Mouse (Mus musculus): ENCODE measurements at regions not wholly inside any gene's neighbourhood (a gene's known extent, or its start where the extent isn't known, plus 50 kb on each side); places are given as distances from the start of the nearest gene placed in this dataset.

DNA sequence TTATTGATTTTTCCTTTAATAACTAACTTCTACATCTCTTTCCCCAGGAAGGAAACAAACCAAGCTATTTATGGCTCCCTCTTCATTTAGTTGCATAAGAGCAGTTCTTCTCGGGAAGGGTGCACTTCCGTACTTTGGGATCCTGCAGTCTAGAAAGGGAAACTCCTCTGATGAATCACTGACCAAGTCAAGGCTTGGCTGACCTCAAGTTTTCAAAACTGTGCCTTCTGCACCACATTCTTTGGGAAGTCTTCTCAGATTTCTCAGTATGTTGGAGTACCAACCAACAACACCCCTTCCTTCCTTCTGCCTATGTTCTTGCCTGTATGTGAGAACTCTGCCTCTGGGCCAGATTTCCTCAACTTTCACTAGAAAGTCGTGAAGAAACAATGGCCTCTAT is 1452.6 kb downstream of the Gsdmc2 start:
- DNase-seq, result no peak

GRCm38 (mm10) chr15:62389431-62390105 is 1455.4 kb downstream of the Gsdmc2 start:
- no peak for DNase-seq

DNA sequence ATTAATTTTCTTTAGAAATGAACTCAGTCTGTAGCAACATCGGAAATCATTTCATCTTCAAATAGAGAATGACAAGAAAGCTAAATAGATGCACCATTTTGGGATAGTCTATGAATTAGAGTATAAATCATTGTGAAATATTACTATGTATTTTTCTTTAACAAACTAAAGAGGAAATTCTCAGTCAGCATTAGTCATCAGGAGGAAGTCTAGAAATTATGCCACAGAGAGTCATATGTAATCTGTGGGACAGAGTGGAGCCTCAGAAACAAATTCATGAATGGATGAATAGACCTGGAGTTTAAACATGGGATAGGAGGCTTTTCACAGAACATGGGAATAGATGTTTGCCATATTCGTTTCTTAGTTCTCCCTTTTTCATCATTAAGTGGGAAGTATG is 1459.4 kb upstream of the A1bg start:
- no peak for DNase-seq

DNA sequence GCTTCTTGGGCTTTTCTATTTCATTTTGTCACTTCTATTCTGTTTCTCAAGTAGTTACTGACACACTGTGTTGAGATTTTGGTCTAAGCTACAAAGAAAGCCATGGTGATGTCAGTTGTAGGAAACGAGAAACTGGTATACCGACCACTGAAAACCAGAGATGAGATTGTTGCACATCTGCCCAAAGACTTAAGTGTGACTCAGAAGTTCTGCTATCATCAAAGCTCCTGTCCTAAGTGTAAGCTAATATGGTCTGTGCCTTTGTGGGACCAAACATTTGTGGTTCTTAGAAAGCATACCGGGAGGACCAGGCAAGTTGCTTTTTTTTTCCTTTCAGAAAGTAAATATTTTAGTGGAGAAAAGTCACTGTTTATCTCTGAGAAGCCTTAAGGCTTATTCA is 1451.8 kb upstream of the A1bg start:
- no peak for DNase-seq

DNA sequence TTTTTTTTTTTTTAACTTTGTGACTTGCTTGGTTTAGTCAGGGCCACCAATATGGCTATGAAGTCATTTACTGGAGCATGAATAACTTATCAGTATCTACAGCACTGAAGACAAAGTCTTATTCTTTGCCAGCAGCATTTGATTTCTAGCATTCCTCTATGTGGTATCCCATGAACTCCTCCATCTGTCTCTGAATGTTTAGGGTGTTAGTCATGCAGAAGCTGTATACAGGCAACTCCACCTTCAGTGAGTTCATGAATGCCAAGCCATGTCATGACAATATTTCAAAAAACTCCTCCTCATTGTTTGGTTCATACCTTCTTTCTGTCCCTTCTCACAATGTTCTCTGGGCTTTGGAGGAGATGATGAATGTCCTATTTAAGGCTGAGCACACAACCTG is 1438.4 kb upstream of the A1bg start:
- DNase-seq, result no peak

DNA sequence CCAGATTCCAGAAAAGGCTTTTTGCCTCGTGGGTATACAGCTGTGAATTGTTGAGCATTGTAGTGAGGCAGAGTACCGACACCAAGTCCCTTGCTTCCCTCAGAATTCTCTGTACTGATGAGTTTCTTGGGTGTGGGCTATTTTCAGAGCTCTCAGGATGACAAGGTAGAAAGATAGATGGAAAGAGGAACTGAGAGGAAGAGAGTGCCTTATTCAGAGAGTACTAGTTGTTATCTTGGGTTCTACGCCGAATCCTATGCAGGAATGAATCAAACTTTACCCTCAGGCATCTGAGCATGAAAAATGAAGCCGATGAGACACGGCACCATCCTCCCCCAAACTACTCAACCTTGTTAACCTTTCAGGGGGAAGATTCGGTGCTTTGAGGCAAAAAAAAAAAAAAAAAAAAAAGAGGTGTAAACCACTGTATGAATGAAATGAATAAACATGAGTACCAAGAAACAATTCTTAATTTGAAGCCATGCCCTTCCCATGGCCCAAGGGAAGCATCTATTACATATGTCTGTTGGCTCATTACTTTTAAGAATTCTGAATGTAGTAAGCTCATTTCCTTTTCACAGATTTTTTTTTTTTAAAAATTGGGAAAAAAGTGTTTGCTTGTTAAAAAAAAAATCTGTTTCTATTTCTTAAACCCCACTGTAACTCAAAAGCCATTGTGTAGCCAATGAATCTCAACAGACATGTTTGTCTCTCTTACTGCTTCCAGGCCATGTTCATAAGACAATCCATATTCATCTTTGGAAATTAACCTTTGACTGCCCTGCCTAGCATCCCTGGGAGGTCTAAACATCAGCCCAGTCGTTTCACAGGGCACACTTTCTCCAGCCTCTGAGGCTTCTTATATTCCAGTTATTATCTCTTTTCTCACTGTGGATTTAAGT is 1435.8 kb upstream of the A1bg start:
- no peak for DNase-seq

GRCm38 (mm10) chr15:62353786-62354185 is 1431.0 kb upstream of the A1bg start:
- DNase-seq, result no peak

GRCm38 (mm10) chr15:62350862-62351757 is 1428.3 kb upstream of the A1bg start:
- no peak for DNase-seq

GRCm38 (mm10) chr15:62349981-62350380 is 1427.2 kb upstream of the A1bg start:
- no peak for DNase-seq

- DNase-seq, result no peak
These were observed 1426.1 kb upstream of the A1bg start for GRCm38 (mm10) chr15:62348956-62349355.

DNA sequence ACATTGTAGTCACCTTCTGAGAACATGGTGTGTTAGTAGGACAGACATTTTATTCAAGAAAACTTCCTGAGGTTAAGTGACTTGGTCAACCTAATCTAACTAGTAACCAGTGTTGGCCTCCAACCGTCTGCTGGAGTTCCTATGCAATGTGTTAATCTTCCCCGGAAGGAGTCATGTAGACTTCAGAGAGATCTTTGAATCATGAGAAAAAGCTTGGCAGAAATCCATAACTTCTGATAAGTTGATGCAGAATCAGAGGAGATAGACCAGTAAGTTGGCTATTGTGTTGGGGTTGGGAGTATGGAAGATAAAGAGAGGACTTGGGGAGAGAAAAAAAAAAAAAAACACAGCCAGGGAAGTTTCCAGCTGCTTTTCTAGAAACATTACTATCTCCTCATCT is 1424.9 kb upstream of the A1bg start:
- DNase-seq, result no peak

- no peak for DNase-seq
These were observed 1423.1 kb upstream of the A1bg start for GRCm38 (mm10) chr15:62345893-62346292.

DNA sequence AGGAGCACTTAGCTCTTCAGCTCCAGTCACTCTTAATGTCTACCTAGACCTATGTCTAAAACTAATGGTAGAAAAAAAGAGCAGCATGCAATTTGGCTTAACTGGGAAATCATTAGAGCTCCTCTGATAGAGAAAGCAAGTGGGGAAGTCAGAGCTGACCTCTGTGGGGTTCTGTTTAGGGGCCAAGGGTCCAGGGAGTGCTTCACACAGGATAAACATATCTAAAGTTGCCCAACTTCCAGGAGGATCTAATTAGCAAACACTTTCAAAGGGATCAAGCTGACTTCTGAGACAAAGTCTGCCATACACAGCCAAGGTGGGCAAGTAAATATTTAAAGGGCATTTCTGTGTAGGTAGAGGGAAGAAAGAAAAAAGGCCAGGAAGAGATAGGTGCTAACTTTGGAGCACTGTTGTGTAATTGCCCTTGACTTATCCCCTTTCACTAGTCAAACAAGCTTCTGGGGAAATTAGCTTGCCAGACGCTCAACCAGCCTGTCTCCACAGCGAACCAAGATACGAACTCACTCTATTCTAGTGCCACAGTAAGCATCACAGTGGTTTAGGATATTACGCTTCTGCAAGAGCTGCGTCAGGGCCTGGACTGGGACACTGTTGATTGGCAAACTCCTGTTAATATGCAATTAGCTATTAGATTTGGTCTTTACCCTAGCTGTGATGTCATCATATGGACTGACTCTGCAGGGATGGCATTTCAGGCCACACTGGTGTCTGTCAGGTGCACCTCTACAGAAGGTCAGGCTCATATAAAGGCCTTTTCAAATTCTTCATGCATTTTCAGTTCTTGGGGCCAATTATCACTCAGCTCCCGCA is 1413.9 kb upstream of the A1bg start:
- DNase-seq, result no peak

DNA sequence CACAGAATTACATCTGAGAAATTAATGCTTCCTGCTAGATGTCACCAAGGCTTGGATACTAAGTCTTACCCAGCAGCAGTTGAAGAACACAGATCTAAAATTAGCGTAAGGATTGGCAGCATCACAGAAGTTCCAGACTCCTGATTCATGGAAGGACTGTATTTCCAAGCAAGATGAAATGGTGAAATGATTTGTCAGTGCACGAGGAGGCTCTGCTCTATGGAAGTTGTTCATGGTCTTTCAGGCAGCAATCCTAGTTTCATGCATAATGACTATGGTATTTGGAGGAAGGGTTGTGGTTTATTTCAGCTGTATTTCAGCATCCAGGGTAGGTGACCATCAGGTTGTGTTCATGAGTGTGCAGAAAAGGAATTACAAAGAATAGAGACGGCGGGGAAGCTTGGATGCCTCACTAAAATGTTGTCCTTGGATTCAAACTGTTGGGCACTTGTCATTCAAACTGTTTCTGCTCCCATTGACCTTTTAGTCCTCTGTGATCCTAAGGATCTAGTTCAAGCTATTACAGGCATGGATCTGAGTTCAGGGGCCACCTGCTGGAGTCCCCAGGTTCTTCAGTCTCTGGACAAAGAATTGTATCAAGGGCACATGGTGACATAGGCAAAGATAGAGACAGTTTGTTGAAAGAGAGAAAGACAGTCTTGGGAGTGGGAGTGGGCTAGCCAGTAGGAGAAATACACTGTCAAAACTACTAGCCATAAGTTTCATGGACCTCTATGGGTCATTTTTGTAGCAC is 1411.6 kb upstream of the A1bg start:
- DNase-seq, result no peak

- no peak for DNase-seq
These were observed 1409.3 kb upstream of the A1bg start for GRCm38 (mm10) chr15:62332129-62332528.

DNA sequence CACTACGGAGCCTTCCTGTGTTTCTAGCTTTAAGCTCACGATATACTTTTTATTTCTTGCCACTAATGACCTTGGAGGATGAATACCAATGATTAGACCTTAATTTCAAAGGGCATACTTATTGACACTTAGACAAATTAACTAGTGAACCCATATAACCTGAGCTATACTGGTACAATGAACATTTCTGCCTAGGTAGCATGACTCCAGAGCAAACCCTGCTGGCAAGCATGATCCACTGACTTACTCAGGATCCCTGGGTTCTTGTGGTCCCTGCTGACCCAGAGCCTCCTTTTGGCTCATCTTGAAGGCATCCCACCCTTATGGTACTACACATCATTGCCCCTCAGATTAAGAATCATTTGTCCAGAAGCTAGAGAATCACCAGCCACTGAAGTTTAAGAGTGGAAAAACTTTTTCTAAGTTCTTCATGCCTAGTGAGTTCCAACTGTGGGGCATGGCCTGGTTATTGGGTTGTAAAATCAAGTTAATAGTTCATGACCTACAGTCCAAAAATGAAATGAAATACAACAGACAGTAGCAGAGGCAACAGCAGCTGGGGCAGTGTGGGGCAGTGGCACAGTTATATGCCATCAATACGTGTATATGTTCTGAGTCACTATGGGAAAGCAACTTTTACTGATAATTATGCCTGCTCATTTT is 1408.5 kb upstream of the A1bg start:
- DNase-seq, result no peak

GRCm38 (mm10) chr15:62328920-62329319 is 1406.1 kb upstream of the A1bg start:
- no peak for DNase-seq

DNA sequence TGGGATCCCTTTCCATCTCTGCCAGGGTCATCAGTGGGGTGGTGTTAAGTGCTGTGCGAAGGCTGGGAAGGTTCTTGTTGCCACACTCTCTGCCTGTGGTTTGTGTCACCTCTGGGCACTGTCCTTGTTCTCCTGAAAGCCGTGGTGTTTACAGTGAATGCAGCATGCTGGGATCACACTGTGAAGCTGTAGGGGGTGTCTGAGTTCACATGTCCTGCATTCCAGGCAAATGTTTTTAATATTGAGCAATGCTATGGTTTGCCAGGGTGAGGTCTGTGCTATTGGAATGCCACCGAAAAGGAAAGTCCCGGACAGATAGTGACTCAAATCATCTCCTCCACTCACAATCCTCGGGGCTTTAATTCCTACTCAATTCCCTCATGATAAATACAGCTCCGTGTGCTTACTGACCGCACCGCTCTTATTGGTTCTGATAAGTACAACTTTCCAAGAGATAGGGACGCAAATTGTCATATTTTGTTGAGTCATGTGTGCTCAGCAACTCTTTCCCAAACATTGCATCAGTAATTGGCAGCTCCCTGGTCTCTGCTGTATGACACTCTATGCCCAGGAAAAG is 1405.6 kb upstream of the A1bg start:
- DNase-seq, result no peak

- DNase-seq, result no peak
These were observed 1404.7 kb upstream of the A1bg start for GRCm38 (mm10) chr15:62327481-62327880.

GRCm38 (mm10) chr15:62326524-62326923 is 1403.7 kb upstream of the A1bg start:
- DNase-seq, result no peak

Measured in cerebellum, adult 9-11 months (tissue).